Mouse (Mus musculus): ENCODE measurements around the gene Igsf9.

Igsf9 gene

DNA sequence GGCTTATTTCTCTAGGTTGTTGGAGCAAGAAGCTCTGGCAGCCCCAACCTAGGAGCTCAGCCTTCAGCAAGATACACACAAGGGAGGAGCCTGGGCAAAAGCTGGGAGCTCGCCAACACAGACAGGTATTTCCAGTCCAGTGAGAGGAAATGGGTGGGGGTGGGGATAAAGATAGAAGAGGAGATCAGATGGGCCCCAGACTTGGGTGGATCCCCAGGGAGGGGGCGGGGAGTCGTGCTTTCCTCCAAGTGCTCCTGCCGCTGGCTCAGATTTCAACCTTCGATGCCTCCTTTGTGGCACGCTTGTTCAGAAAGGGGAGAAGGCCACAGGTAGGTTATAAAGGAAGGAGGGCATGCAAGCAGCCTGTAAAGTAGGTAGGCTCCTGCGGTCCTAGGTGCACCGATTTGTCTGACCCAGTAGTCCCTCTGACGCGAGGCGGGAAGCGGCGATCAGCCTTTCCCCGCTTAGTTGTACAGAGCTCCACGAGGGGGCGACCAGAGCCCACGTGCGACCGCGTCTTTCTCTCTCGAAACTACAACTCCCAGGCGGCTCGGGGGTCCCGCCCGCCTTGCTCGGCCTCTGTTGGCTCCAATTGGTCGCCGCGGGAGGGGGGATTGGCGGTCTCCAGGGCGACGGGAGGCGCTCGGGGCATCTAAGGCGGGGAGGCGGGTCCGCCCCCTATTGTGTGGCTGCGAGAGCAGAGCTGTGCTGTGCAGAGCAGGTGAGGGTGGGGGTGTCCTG, at the start of gene Igsf9:
TSS of gene Igsf9 (plus strand) at position 249 of the 741 bp plus-strand sequence.
- DNase-seq = peak; percentile 84

DNA sequence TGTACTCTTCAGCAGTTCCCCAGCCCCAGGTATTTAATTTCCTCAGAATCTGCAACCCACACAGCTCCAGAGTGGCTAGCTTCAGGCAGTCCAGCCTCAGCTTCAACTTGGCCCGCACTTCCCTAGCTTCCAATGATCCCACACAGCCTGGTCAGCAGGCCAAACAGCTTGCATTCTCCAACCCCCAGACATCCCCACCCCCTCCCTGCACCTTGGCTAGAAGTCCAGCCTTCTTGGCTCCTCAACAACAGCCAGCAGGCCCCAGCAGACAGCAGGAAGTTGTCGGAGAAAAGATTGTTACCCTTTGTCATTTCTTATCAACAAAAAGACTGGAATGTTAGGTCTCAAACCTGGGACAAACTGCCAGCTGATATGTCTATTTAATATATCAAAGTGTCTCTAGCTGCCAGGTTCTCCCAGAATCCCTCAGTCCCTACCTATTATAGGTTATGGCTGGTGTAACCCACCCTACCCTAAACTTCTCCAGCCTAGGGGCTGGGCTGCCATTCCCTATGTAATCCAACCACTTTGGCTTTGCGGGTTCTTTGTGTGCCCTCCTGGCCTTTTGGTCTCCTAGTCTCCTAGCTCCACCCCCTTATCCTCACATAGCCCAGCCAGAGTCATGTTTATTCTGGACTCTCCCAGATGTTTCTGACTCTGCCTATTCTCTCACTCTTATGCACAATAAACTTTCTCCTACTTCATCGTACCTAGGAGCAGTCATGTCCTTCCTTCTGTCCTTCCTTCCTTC, 49.6 kb upstream of the Igsf9 start:
- no peak for DNase-seq

DNA sequence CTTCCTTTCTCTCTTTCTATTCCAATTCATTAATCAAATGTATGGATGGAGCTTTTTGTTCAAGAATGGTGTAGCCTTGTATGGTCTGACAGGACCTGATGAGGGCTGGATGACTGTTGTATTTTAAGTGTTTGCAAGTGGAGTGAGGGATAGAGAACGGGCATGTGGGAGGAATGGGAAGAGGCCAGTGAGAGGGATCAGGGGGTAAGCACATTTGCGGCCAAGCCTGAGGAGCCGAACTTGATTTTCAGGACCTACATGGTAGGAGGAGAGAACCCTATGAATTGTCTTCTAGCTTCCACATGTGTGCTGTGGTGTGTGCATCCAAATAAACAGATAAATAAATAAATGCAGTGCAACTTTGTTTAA, 49.0 kb upstream of the Igsf9 start:
- no peak for DNase-seq

DNA sequence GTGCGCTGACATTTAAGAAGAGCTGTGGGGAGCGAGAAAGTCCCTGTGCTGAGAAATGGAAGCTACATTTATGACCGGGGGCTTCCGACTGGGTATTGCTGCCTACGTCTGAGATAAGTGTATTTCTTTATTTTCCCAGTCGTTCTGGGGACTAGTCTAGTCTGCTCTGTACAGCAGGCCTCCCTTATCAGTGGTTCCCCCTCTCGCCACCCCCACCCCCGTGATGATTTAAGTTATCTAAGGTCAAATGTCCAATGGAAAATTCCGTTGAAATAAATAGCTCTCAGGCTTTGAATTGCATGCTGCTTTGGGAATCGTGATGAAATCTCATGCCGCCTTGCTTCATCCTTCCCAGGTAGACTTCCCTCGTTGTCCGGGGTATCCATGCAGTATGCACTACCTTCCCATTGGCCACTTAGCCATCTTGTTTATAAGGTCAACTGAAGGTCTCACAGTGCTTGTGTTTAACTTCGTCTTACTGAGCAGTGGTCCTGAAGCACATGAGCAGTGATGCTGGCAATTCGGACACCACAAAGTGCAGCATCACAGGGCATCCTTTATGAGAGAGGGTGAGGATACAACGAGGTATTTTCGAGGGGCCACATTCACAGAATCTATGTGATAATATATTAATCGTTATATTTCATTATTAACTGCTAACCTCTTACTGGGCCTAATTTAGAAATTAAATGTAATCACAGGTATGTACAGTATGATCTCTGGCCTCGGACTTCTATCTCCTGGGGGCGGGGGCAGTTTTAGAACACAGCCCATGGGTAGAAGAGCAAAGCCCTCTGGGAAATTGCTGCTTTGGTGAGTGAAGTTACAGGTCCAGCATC, 48.4 kb upstream of the Igsf9 start:
- DNase-seq = no peak

DNA sequence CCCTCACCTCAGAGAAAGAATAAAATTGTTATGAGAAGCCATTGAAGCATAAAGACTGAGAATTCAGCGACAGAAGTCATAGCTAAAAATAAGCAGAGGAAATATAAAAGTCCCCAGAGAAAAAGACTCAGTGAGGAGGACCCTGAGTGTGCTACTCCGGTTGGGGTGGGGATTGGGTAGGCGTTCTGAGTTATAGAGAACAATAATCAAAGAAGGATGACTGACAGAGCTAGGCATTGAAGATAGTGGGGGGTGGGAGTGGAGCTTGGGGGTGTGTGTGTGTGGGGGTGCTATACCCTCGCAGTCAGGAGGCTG, 47.8 kb upstream of the Igsf9 start:
- DNase-seq = no peak

DNA sequence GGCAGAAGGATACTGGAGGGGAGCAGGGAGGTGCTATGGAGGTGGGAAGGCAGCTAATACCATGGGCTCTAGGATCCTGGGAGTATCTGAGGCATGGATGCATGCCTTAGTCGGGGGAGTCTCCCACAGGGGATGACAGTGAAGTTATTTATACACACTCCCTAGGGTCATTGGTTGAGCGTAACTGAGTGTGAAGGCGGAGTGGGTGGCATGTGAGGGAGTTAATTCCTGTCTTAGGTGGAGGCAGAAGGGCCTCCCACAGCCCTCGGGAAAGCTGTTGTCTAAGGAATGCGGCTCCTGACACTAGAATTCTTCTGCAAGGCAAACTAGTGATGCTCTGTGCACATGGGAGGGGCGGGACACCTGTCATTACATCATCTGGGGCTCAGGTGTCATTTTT, 44.8 kb upstream of the Igsf9 start:
- DNase-seq = no peak

DNA sequence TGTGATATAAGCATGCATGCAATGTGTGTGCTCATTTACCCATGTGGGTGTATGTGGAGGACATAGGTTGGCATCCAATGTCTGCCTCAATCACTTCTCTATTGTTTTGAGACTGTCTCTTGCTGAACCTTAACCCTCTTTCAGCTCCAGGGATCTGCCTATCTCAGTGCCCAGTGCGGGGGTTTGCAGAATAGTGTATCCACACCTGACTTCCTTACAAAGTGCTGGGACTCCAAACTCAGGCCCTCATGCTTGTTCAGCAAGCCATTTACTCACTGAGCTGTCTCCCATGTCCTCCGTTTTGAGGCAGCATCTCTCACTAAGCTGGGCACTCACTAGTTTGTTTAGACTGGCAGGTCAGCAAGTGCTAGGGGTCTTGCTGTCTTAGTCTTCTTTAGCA, 43.0 kb upstream of the Igsf9 start:
- DNase-seq = no peak

DNA sequence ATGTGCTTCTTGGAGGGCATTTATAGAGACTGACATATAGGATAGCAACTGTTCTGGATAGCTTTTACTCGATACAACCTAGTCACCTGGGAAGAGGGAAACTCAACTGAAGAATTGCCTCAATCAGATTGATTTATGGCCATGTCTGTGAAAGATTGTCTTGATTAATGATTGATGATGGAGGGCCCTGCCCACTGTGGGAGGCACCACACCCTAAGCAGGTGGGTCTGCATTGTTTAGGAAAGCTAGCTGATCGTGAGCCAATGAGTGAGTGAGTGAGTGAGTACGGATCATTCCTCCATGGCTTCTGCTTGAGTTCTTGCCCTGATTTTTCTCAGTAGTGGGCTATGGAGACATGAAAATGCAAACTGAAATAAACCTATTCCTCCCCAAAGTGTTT, 41.1 kb upstream of the Igsf9 start:
- DNase-seq = no peak

DNA sequence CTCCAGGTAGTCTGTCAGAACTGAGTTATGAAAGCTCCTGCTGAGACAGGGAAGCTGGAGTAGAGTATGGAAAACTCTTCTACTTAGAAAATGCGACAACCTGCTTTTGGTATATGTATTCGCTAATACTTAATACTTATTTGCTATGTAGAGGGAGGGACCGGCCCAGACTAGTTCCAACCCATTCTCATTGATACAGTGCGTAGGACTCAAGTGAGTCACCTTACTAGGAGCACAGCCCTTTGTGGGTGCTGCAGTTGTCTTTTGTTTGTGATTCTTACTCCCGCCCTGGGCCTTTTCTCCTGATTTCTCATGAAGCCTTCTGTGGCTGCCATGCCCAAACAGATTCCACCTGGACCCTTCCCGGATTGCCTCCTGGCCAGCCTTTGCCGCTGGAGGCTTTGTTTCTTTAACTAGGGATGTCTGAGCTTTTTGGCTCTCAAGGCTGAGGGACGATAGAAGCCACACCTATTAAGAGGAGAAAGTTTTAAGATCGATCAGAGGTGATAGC, 39.6 kb upstream of the Igsf9 start:
- DNase-seq = no peak

DNA sequence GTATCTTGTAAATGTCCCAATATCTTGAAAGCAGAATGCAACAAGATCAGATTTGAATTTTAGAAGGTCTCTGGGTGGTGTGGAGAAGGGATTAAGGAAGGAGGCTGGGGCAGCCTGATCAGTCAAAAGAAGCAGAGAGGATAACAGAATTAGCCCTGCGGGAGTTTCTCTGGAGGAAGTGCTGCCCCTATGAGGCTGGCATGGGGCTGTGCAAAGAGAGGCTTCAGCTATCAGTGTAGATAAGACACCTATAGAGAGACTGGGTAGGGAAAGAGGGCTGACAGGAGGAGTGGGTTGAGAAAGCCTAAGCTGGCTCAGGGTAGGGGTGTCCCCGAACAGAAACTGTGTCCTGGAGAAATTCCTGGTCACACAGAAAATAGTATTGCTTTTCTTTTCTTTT, 31.4 kb upstream of the Igsf9 start:
- no peak for DNase-seq

DNA sequence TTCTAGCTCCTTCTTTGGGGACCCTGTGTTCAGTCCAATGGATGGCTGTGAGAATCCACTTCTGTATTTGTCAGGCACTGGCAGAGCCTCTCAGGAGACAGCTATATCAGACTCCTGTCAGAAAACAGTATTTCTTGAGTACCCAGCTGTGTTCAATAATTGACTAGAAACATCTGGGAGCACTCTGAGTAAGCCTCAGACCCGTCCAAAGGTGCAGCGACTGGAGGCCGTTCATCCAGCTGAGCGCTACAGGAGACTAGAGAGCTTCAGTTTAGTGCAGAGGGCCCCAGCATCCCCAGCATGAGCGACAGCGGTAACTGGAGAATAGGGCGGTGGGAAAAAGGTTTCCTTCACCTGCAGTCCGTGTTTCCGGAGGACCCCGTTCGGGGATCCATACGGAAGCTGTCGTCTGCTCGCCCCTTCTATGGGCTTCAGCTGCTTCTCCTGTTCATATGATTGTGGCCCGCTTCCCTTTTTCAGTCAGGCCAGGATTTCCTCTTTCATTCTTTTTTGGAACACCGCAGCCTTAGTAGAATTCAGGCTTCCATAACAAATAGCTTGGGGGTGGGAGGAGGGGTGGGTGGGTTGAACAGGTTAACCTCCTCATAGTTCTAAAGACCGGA, 30.6 kb upstream of the Igsf9 start:
- no peak for DNase-seq

DNA sequence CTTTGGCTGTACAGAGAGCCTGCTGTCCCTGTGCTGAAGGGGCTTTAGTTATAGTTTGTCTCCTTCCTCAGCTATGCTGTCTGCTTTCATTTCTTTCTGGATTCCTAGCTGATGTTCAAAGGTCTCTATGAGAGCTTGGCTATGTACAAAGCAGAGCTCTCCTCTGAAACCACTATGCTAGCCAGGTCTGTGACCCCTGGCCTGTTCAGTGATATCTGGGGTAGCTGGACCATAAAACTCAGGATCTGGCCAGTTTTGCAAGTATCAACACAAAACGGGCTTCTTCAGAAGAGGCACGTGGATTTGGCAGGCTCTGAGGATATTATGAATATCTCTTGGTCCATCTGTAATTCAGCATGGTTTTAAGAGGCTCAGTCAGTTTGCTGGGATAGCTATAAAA, 28.7 kb upstream of the Igsf9 start:
- DNase-seq = no peak

DNA sequence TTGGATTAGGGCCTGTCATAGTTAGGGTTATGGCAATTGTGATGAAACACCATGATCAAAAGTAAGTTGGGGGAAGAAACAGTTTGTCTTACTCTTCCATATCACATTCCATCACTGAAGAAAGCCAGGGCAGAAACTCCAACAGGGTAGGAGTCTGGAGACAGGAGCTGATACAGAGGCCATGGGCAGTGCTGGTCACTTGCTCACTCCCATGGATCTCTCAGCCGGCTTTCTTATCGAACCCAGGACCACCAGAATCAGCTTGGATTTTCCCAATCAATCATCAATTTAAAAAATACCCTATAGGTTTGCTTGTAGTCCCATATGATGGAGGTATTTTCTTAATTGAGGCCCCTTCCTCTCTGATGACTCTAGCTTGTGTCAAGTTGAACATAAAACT, 27.8 kb upstream of the Igsf9 start:
- no peak for DNase-seq

DNA sequence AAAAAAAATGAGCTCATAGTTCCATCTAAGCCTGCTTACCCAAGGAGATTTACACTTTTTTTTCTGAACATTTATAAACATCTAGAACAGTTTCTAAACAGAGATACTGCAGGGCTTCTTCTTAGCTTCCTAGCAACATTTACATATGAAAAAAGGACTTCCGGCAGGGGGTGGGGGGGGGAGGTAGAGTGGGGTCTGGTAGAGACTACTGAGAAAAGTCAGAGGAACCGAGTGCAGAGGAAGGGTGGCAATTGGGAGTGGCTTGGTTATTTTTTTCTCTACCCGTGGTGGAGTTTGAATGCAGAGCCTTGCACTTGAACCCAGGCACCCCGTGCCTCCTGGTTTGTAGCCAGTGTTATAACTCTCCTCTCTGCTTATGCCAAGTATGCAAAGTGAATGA, 26.2 kb upstream of the Igsf9 start:
- no peak for DNase-seq

DNA sequence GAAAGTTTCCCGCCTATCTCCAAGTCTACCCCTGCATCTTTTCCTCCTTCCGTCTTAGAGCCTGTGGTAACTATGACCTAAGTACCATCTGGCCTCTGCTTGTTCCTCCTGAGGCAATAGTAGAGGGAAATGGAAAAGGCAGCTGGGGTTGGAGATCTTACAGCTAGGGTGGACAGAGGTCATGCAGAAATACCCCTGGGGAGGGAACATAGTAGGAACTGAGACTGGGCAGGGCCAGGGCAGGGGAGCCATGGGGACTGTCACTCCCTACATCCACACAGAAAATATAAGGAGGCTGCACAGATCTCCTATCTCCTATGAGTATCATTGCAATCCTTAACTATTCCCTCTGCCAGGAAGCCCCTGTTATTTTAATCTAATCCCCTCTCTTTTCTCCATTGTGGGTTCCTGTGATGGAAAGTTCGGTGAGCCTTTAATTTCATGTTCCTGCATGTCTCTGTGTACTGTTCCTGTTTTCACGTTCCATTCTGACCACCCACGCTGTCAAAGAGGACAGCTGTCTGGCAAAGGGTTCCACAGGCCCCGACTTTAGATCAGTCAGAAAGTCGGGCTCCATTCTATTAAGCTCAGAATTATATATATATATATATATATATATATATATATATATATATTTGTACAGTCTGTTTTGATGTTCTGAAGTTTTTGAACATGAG, 25.4 kb upstream of the Igsf9 start:
- DNase-seq = no peak

DNA sequence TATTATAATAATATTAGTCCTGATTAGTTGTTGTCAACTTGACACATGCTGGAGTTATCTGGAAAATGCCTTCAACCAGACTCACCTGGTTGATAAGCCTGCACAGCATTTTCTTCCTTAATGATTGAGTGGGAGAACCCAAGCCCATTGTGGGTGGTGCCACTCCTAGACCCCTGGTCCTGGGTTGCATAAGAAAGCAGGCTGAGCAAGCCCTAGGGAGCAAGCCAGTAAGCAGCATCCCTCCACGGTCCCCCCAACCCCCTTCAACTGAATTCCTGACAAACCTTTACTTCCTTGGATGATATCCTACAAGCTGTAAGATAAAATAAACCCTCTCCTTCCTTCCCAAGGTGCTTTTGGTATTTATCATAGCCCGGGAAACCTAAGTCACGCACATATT, 24.4 kb upstream of the Igsf9 start:
- DNase-seq = no peak

DNA sequence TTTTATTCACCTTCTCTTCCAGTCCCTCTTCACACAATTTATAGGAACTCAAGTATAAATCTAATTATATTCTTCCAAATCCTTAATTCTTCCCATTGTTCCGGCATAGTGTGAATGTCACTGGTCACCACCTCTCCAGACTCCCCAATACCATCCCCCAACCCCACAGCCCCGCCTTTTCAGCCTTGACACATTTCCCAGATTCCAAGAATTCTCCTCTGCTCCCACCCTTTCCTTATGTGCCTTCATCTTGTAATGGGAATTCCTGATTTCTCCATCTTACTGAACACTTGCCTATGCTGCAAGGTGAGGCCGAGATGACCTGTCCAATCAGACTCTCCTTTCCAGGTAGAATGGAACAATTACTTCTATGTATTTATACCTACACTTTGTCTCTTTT, 23.5 kb upstream of the Igsf9 start:
- no peak for DNase-seq

DNA sequence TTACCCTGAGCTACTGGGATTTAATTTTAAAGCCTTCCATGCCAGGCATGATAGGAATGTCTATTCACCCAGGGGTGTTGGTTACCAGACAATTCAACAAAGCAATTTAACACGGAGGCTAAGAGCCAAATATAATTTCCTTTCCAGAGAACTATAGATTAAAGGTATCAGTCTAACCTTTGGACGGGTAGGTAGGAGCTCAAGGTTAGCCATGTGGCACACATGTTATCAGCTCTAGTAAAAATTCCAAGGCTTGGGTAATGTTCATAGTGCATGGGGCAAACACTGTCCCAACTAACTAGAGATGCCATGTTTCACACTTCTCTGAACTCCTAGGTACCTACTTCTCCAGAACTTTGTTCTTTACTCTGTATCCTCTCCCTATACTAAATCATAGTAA, 20.0 kb upstream of the Igsf9 start:
- no peak for DNase-seq

DNA sequence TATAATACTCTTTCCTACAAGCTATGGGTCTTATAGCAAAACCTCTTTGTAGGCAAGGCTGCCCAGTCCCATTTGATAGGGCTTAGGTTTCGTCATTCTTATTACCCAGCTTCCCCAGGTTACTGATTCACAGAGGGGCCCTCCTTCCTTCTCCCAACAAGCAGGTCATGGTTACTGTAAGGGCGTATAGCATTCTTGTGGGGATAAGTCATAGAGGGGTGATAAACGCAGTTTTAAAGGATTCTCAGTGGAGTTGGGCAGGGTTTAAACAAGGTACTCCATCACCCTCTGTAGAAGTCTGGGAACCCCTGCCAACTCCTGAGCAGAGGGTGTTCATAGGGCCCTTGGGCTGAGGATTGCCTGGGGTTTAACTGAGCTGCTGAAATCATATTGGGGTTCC, 19.1 kb upstream of the Igsf9 start:
- no peak for DNase-seq

DNA sequence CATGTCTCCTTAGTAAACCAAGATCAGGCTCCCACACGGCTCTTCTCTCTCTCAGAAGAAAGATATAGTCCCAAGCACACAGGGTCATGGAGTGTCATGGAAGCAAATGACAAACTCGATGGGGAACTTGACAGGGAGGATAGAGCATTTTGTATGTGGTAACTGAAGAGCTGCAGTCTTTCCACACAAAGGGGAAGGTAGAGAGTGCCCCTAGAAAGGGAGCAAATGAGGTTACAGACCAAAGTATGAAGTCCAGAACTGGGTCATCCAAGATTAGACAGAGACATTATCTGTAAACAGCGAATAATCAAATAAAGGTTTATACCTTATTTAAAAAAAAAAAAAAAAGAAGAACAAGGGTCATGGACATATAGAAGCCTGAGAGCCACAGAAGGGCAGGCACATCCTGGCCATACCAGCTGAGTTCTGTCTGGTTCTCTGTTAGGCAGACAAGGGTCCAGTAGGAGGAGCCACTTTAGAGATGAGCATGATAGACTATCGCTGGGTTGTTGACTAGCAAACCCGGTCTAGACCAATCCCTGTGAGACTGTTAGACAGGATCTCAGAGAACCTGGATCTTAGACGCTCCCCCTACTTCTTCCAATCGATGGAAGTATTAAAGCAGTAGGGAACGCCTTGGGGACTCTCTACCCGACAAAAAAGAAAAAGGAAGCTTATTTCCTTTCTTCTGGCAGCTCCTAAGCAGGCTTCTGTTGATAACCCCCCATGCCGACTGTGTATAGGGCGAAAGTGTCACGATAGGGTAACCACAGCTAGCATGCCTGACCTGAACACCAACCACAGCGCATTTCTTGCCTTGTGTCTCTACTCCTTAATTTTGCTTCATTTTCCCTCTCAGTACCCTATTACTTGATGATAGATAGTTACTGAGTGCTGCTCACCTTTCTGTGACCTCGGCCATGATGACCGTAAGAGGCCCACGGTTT, 17.9 kb upstream of the Igsf9 start:
- no peak for DNase-seq

DNA sequence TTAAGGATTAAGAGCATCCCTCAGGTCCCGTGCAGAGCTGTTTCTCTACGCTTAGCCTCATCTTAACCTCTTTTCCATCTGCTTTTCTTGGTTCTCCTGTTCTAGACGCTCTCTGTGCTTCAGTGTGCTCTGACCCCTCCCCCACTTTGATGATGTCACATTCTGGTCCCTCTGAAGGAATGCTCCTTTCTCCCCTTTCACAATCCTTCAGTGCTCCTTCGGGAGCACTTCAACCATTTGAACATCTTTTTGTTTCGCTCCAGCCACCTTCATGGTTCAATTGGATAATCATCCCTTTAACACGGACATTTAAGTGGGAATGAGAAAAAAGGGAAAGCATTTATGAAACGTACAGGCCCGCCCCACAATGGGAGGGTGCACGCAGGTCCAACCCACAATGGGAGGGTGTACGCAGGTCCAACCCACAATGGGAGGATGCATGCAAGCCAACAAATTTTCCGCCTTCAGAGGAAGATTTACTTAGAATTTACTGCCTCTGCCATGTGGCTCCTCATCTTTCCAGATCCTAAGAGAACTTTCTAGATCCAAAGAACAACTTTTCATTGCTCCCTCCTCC, 13.2 kb upstream of the Igsf9 start:
- DNase-seq = no peak
